Mouse (Mus musculus): ENCODE data around the gene Nr2e3. TPM values are rescaled to one million over a fixed set of nuclear protein-coding genes. Genes with fewer than 3 reads are reported as not detected.

Nr2e3 gene
- 0.11 and 0.33 TPM in 2 replicates for polyA plus RNA-seq (2016; fragmentation: Nextera tagmentation; extraction: Ambion mirVana)

- DNase-seq (ENCODE audit: low spot score): no peak
- Histone ChIP-seq H3K4me1 (peaks cover 58% of the 10 kb centered on the region), H3K4me3 (no peak within 1 kb of the TSS), H3K27me3 (ENCODE audit: low read depth, poor library complexity, severe bottlenecking) (no peaks in the 10 kb centered on the region), H3K36me3 (no peaks in the 10 kb centered on the region), H3K9me3 (replicated peaks) (no peaks in the 10 kb centered on the region), H3K27ac (no peak within 1 kb of the TSS; the same call in 1 of the 2 replicates)
- 84% methylated on average over 10 of the region's 10 CpGs for WGBS
Observed at GRCm38 (mm10) chr9:59960559-59960958, at the start of gene Nr2e3. Nr2e3 (minus strand) TSS chr9:59960659.

GRCm38 (mm10) chr9:60008936-60009335 lies 48.5 kb upstream of the Nr2e3 start:
- H3K4me1 ChIP-seq: peaks cover 4% of the 10 kb centered on the region
- H3K27me3 ChIP-seq (ENCODE audit: low read depth, poor library complexity, severe bottlenecking): no peaks in the 10 kb centered on the region
- no peak for DNase-seq (ENCODE audit: low spot score)
- no peak overlapping the region for H3K4me3 ChIP-seq
- peak overlapping the region; percentile 26; the same call in 1 of the 2 replicates for H3K27ac ChIP-seq
- no peaks in the 10 kb centered on the region for H3K36me3 ChIP-seq
- WGBS: 84% methylated on average over 7 of the region's 7 CpGs
- no peaks in the 10 kb centered on the region for H3K9me3 ChIP-seq (replicated peaks)

DNA sequence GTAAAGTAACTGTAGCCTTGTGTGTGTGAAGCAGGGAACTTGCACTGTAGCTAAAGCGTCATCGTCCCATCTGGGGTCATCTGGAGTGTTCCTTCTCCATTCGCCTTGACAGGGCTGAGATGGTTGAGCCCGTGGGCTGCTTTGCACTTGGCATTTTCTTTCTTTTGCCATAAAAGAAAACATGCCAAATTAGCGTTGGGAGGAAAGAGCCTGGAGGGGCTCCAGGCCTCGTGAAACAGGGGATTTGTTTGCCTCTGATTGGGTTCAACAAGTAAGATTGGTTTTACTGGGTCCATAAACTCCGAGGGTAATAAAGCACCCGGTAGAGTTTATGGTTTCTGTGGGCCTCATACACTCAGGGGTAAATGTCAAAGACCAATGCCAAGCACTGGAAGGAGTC lies 41.9 kb upstream of the Nr2e3 start:
- Histone ChIP-seq H3K36me3 (no peaks in the 10 kb centered on the region), H3K9me3 (replicated peaks) (no peaks in the 10 kb centered on the region), H3K27me3 (ENCODE audit: low read depth, poor library complexity, severe bottlenecking) (no peaks in the 10 kb centered on the region), H3K4me1 (peaks cover 28% of the 10 kb centered on the region), H3K27ac (peak overlapping the region; percentile 72), H3K4me3 (no peak overlapping the region)
- no peak for DNase-seq (ENCODE audit: low spot score)
- WGBS: 65% methylated on average over 8 of the region's 8 CpGs

GRCm38 (mm10) chr9:60001444-60001843 lies 41.0 kb upstream of the Nr2e3 start:
- H3K4me3 ChIP-seq: no peak overlapping the region
- no peaks in the 10 kb centered on the region for H3K9me3 ChIP-seq (replicated peaks)
- H3K36me3 ChIP-seq: no peaks in the 10 kb centered on the region
- WGBS: 77% methylated on average over 3 of the region's 3 CpGs
- no peaks in the 10 kb centered on the region for H3K27me3 ChIP-seq (ENCODE audit: low read depth, poor library complexity, severe bottlenecking)
- peaks cover 28% of the 10 kb centered on the region for H3K4me1 ChIP-seq
- DNase-seq (ENCODE audit: low spot score): no peak
- H3K27ac ChIP-seq: peak overlapping the region; percentile 67

GRCm38 (mm10) chr9:59997725-59998124 lies 37.3 kb upstream of the Nr2e3 start:
- Histone ChIP-seq H3K4me3 (no peak overlapping the region), H3K27me3 (ENCODE audit: low read depth, poor library complexity, severe bottlenecking) (no peaks in the 10 kb centered on the region), H3K4me1 (peaks cover 16% of the 10 kb centered on the region), H3K9me3 (replicated peaks) (no peaks in the 10 kb centered on the region), H3K36me3 (no peaks in the 10 kb centered on the region), H3K27ac (no peak overlapping the region)
- 93% methylated on average over 4 of the region's 4 CpGs for WGBS
- DNase-seq (ENCODE audit: low spot score): no peak

DNA sequence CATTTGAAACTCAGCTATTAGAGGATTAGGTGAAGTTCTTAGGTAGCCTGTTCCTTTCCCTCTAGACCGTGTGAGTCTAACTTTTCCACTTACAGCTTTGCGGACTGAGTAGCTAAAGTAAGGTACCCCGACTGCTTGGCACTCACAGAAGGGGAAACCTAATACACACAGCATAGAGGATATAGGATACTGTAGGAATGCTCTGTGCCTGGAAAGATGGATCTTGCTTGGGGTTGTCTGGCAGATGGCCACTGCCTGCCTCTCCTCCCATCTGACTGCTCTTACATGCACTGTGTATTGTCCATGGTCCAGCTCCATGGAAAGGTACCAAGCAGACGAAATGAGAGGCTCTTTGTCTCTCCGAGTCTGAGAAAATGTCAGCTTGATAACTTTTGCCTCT lies 30.9 kb upstream of the Nr2e3 start:
- no peak overlapping the region for H3K27ac ChIP-seq
- no peaks in the 10 kb centered on the region for H3K36me3 ChIP-seq
- no peak for DNase-seq (ENCODE audit: low spot score)

GRCm38 (mm10) chr9:59989864-59990263 lies 29.4 kb upstream of the Nr2e3 start:
- Histone ChIP-seq H3K27me3 (ENCODE audit: low read depth, poor library complexity, severe bottlenecking) (no peaks in the 10 kb centered on the region), H3K36me3 (no peaks in the 10 kb centered on the region), H3K27ac (no peak overlapping the region), H3K4me1 (peaks cover 4% of the 10 kb centered on the region; the same call in 1 of the 2 replicates), H3K4me3 (no peak overlapping the region), H3K9me3 (replicated peaks) (no peaks in the 10 kb centered on the region)
- WGBS: 11% methylated on average over 1 of the region's 1 CpGs
- DNase-seq (ENCODE audit: low spot score): peak; percentile 65

More for the DNA sequence above, 30.9 kb upstream of the Nr2e3 start:
- peaks cover 4% of the 10 kb centered on the region; the same call in 1 of the 2 replicates for H3K4me1 ChIP-seq
- H3K27me3 ChIP-seq (ENCODE audit: low read depth, poor library complexity, severe bottlenecking): no peaks in the 10 kb centered on the region
- WGBS: 91% methylated on average over 5 of the region's 5 CpGs
- no peaks in the 10 kb centered on the region for H3K9me3 ChIP-seq (replicated peaks)
- H3K4me3 ChIP-seq: no peak overlapping the region

DNA sequence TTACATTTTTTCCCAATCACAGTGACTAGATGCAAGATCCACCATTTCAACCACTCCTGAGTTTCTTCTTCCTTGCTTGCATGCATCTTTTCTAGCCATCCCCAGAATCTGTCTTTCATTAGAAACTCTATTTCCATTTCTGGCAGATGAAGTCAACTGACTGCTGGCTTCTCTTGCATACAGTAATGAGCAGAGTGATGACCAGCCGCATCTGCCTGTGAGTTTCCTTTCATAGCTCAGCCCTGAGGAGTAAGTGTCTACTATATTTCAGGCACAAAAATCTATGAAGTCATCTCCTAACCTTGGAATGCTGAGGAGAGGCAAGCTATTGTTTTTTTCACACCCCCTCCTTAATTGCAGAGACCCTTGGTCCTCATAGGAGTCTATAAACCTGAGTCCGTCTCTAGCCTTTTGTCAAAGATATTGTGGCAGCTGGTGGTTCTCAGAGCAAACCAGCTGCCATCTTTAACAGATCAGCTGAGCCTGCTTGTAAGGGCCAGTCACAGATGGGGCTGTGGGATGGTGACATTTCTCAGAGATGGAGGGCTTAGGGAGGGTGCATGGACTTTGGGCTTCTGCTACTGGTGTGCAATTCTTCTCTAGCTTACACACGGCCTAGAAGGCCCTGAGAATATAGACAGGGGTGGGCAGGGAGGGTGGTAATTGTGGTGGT lies 25.6 kb upstream of the Nr2e3 start:
- Histone ChIP-seq H3K36me3 (peaks cover 3% of the 10 kb centered on the region; the same call in 1 of the 2 replicates), H3K9me3 (replicated peaks) (no peaks in the 10 kb centered on the region), H3K4me3 (no peak overlapping the region), H3K4me1 (peaks cover 4% of the 10 kb centered on the region; the same call in 1 of the 2 replicates), H3K27ac (no peak overlapping the region; the same call in 1 of the 2 replicates), H3K27me3 (ENCODE audit: low read depth, poor library complexity, severe bottlenecking) (no peaks in the 10 kb centered on the region)
- DNase-seq (ENCODE audit: low spot score): no peak
- 86% methylated on average over 3 of the region's 3 CpGs for WGBS

- WGBS: 85% methylated on average over 2 of the region's 2 CpGs
- Histone ChIP-seq H3K27me3 (ENCODE audit: low read depth, poor library complexity, severe bottlenecking) (no peaks in the 10 kb centered on the region), H3K27ac (no peak overlapping the region), H3K9me3 (replicated peaks) (no peaks in the 10 kb centered on the region), H3K4me3 (no peak overlapping the region), H3K4me1 (peaks cover 6% of the 10 kb centered on the region; the same call in 1 of the 2 replicates), H3K36me3 (peaks cover 3% of the 10 kb centered on the region; the same call in 1 of the 2 replicates)
- DNase-seq (ENCODE audit: low spot score): no peak
Observed at GRCm38 (mm10) chr9:59981116-59981515, 20.7 kb upstream of the Nr2e3 start.

DNA sequence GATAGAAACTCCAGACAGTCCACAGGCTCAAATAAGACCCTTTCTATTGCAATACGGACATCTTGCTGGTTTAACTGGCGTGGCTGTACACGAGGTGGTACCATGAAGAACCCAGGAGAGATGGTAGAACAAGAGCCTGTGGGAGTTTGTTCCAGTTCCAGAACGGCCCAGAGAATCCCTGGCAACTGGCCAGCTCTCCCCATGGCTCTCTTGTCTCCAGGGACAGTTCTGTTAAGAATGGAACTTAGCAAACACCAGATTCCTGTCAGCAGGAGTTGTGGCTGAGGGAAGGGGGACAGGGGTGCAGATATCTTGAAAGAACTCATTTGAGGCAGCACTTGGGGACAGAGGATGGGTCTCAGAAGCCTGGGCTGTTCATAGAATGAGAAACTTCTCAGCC lies 10.8 kb upstream of the Nr2e3 start:
- Histone ChIP-seq H3K27ac (no peak overlapping the region), H3K4me3 (no peak overlapping the region), H3K27me3 (ENCODE audit: low read depth, poor library complexity, severe bottlenecking) (no peaks in the 10 kb centered on the region), H3K9me3 (replicated peaks) (no peaks in the 10 kb centered on the region), H3K4me1 (0 out of 2 replicates have a peak, but pooled peaks cover 2% of the 10 kb centered on the region), H3K36me3 (no peaks in the 10 kb centered on the region)
- no peak for DNase-seq (ENCODE audit: low spot score)
- 88% methylated on average over 4 of the region's 4 CpGs for WGBS

DNA sequence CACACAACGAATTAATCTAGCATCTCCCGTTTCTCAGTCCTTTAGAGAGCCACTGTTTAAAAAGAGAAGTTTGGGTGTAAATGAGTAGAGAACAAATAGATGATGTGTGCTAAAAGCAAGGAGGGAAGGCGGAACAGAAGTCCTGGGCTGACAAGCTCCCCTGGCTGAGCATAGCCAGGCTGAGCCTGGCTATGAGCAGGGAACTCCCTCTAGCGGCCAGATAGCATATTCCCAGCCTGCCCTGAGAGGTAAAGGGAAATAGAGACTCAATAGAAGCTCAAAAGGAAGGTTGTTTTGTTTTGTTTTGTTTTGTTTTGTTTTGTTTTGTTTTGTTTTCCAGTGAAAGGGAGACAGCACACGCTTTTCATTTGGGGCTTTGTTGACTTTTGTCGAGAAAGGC lies 8.9 kb upstream of the Nr2e3 start:
- Histone ChIP-seq H3K27ac (no peak overlapping the region), H3K4me3 (no peak overlapping the region), H3K4me1 (peaks cover 17% of the 10 kb centered on the region), H3K9me3 (replicated peaks) (no peaks in the 10 kb centered on the region), H3K27me3 (ENCODE audit: low read depth, poor library complexity, severe bottlenecking) (no peaks in the 10 kb centered on the region), H3K36me3 (no peaks in the 10 kb centered on the region)
- WGBS: 34% methylated on average over 6 of the region's 6 CpGs
- DNase-seq (ENCODE audit: low spot score): peak; percentile 66

DNA sequence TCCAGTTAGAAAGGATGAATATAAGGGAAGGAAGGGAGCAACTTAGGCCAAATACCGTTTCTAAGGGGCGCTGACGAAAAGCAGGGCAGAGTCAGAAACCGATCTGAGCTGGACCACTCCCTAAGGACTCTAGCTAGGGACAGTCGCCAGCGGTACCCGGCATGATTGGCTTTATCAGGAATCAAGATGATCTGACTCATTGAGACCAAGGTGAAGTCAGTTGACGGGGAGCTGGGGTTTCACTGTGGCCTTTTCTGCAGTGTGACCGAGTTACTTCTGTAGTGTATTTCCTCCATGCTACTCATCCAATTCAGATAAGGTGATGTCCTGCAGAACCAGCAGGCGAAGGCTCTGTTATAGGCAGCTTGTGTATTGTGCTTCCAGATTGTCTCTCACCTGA lies 4.6 kb upstream of the Nr2e3 start:
- Histone ChIP-seq H3K27me3 (ENCODE audit: low read depth, poor library complexity, severe bottlenecking) (no peaks in the 10 kb centered on the region), H3K4me1 (peaks cover 41% of the 10 kb centered on the region), H3K36me3 (no peaks in the 10 kb centered on the region), H3K9me3 (replicated peaks) (no peaks in the 10 kb centered on the region), H3K27ac (no peak overlapping the region), H3K4me3 (no peak overlapping the region)
- WGBS: 80% methylated on average over 10 of the region's 10 CpGs
- no peak for DNase-seq (ENCODE audit: low spot score)

- Histone ChIP-seq H3K9me3 (replicated peaks) (no peaks in the 10 kb centered on the region), H3K27me3 (ENCODE audit: low read depth, poor library complexity, severe bottlenecking) (no peaks in the 10 kb centered on the region), H3K36me3 (no peaks in the 10 kb centered on the region), H3K4me3 (no peak overlapping the region), H3K27ac (no peak overlapping the region), H3K4me1 (peaks cover 41% of the 10 kb centered on the region)
- 56% methylated on average over 3 of the region's 3 CpGs for WGBS
- no peak for DNase-seq (ENCODE audit: low spot score)
Observed at GRCm38 (mm10) chr9:59964367-59964766, 3.9 kb upstream of the Nr2e3 start.
